Mouse (Mus musculus) erythroblast, embryonic 14.5 days (primary cell): Measurements from ENCODE around the gene Bmpr1b.

Source experiments
- GATA1 ChIP-seq: IDR thresholded peaks from 2 replicates; pipeline ENCODE4 v1.6.1; 2012; ENCODE audit warnings: low read length, inconsistent platforms, mixed read lengths
- TAL1 ChIP-seq: IDR thresholded peaks from 3 replicates; pipeline ENCODE4 v1.6.1; 2012; ENCODE audit warnings: low read length, inconsistent platforms, mixed read lengths

DNA sequence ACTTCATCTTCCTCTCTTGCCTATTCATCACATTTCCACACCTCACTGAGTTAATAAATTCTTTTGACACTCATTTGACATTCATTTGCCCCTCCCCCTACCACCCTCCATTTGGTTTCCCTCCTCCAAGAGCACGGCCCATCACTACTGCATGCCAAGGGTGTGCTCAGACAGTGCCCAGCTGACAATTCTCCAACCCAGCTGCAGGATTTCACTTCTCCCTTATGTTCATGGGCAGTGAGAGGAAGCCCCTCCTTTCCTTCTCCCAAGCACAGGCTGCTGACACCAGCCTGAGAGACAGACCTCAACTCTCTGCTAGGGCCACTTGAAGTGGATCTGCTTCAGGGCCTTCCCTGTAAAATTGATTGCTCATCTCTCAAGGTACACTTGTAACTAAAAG lies 371.4 kb downstream of the Bmpr1b start:
- TF ChIP-seq GATA1, result no peak
- no peak for TF ChIP-seq TAL1
